Mouse (Mus musculus) gastrocnemius, postnatal 4 days (tissue): ENCODE measurements at regions not wholly inside any gene's neighbourhood (a gene's known extent, or its start where the extent isn't known, plus 50 kb on each side); places are given as distances from the start of the nearest gene placed in this dataset.

ENCODE experiments used
- DNase-seq, 2 experiments: peaks; one replicate each; pipeline ENCODE4 v3.0.0; 2021 to 2022; ENCODE audit warnings: low spot score in 2 of 2, mixed read lengths in 2 of 2

DNA sequence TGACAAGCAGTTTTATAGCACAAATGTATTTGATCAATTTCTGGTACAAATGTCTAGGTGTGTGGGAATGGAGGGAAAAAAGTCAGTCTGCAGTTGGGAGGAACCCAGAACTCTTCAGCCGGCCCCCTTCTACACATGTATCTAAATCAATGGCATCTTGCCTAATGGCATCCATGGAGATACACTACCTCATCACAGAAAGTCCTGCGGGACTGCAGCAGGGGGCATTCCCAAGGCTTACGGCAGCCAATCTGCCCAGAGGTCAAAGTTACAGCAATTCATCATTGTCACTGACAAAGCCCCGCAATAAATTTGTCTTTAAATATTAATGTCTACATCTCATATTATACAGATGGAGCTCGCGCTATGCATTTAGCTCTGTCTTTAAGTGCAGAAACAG, 135.7 kb upstream of the Arhgap5 start:
- DNase-seq, result no peak

DNA sequence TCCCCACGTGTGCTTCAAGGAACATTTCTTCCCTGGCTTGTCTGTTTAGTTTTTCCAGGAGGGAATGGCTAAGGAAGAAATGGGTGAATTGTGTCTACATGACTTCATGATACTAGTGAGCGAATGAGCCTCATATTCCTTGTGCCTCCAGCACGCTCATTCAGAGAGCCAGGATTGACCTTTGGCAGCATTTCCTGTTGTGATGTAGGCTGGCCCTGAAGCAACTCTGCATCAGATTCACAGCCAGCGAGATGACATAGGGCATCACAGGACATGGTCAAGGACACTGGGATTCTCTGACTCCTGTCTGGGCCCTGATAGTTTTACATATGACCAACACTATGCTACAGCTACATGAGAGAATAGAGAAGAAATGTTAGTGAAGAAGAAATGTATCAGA, 135.3 kb upstream of the Arhgap5 start:
- DNase-seq, result no peak

DNA sequence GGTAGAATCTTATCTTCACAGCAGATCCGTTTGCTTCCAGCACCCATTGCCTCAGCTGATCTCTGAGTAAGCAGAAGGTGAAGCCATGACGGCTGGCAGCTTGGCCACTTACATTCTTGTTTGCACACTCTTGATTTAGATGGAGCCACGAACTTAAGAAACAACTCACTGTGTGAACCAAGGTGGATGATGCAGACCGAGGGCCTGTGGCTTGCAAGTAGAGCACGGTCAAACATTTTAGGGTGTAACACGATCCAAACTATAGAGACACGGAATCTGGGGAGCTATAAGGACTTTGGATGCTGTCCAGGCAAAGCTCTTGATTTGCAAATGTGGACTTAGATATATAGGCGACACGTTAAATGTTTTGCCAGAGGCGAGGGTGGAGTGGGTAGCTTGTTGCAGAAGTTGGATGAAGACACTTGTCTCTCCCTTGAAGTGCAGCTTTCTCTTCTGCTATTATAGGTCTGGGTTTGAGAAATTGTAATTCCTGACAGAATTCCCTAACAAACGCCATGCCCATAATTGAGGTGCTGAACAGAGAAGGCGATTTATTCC, 133.5 kb upstream of the Arhgap5 start:
- DNase-seq, result no peak

DNA sequence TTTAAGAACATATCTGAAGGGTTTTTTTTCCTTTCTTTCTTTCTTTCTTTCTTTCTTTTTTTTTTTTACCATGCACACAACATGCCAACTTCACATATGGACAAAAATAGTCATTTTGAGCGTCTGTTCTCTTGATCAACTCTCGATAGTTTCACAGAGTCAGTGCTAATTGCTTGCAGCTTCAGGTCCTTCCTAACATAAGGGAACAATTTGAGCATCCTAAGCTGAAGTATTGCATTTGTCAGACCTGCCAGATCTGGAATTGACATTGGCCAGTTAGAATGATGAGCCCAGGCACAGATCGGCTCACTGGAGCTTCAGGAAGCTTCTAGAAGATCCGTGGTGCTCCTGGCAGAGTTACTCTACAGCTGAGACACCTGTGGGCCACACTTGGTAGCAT, 128.7 kb upstream of the Arhgap5 start:
- DNase-seq, result no peak

DNA sequence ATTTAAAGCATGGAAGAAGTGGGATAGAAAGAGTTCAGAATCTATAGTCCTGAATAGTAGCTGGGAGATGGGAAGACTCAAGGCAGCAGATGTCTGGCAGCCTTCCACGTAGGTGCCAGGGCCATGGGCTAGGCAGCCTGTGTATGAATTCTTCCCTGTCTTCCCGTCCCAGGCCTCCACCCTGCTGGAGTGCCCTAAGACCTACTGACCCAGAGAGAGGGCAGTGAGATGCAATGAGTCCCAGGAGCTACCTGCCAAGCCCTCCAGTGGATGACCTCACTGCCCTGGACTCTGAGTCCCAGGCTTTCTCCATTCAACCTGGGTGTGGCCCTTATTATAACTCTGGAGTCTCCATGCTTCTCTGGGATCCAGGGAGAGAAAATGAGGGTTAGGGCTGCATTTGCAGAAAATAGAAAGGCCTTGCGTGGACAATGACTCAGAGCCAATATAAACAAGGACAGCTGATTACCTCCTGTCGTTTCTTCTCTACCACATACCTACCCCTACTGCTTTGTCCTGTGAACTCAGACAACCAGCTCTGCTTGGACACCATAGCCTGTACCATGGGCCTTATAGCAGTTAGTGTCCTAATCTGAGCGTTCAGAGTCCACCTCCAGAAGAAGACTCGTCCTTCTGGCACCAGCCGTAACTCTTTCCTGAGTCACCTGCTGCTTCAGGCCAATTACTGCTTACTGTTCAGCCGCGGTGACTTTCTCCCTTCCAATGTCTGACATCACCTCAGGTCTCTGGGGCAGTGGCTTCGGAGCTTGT, 126.9 kb upstream of the Arhgap5 start:
- DNase-seq, result no peak

DNA sequence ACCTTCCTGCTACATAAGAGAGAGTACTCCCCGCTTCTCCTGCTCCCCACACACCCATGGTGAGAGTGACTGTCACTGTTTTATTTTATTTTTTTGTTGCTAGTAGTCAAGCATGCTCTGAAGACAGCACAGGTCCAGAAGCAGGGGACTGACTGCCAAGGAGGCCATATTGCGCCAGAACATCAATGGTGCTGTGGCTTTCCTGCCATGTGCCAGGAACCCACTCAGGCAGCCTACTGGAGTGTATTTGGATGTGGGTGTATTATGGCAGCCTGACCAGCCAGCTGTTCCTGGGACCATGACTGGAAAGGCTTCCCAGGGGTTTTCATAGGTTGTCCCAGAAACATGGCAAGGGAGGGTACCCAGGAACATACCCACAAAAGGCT, 126.3 kb upstream of the Arhgap5 start:
- no peak for DNase-seq

DNA sequence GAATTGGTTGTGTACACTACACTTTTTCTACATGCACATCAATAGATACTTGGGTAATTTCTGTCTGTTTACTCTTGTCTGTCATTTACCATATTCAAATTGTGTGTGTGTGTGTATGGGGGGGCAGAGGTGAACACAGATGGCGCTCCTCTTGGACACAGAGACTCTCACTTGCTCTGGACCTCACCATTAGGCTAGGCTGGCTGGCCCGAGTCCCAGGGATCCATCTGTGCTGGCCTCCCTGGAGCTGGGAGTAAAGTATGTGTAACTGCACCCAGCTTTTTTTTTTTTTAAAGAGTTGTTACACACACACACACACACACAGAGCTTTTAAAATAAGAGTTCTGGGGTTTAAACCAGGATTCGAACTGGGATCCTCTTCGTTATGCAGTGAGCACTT, 124.5 kb upstream of the Arhgap5 start:
- peak in 1 of 2 experiments; percentile 37 for DNase-seq

DNA sequence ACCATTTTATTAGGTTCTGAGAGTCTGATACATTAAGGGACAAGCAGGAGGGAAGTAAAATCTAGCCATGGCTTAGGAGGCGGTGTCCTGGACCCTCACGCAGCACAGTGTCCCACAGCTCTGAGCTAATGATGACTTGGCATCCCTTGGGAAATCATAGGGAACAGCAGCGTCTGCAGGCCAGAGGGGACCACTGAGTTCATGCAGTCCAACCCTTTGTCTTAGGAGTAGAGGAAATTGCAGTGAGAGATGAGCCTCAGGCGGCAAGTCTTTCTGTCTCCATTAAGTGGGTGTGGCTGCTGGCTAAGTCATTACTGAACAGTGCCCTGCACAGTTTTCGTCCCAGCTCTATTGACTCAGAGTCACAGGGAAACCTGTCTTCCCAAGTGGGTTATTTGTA, 123.8 kb upstream of the Arhgap5 start:
- DNase-seq, result no peak

DNA sequence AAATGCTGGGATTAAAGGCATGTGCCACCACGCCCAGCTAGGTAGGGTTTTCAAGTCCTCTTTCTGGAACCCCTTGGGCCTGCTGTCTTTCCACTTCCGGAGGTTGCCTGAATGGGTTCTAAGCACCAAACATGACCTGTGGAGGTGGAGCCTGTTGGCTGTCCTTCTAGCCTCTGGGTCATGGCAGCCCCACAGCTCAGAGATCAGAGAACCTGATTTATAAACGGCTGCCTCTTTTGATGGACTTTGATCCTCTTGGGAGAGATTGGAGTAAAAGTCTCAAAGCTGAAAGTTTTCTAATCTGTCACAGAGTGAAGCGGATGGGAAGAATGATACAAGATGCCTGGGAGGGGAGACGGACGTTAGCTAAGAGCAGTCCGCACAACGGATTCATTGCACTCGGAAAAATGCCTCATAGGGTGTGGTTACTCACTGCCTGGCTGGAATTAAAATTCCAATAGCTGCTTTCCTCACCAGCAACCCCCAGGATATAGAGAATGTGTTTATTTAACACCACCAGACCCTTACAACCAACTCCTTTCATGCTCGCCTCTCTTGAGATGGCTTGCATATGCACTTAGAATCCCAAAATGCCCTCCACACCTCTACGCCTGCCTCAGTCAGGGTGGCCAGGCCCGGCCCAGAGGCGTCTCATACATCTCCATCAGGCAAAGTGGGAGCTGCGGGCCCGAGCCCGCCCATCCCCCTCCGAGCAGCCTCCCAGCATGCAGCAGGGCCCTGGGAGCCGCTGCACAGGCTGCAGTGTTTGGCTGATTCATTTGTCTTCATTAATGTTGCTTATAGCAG, 122.4 kb upstream of the Arhgap5 start:
- no peak for DNase-seq

DNA sequence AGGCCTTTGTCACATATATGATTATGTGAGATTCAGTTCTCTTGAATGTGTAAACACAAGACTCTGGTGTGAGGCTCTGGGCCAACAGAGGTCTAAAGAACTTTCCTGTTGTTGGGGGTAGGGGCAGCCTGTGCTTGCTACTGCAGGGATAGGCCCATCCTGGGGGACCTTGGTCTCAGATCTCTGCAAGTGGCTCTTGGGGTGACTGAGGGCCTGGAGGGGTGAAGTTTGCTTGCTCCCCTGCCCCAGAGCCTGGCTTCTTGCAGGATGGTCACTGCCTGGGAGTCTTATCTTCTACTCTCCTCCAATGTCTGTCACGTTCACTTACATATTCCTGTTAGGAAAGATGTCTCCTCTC, 121.8 kb upstream of the Arhgap5 start:
- DNase-seq, result no peak

DNA sequence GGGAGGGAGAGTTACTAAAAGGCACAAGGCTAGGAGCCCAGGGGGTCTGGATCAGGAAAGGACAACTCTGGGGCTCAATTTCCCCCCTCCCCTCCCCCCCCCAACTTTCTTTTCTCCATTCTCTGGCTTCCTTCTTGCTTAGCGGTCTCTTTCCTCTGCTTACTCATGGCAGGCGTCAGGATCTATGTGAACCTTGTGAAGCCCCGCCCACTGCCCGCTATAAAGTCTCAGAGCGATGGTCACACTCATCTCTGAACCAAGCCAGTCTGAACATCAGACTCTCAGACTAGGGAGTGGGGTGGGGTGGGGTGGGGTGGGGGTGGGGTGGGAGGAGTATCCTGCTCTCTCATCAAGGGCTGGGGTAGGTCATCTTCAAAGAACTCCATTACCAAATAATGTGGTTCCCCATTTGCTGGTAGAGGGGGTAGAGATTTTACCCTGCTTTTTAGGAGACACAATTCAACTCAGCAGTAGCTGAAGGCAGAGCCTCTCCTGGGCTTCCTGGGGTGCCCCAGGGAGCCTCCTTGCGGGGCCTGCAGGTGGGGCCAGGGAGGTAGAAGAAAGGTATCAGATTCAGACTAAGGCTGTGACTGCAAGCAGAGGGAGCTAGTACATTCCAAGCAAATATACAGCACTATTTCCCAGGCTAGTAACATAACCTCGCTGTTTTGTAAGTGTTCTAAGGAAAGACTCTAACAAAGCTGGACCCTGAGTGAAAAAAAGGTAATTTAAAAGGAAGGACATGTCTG, 120.8 kb upstream of the Arhgap5 start:
- DNase-seq, result no peak

DNA sequence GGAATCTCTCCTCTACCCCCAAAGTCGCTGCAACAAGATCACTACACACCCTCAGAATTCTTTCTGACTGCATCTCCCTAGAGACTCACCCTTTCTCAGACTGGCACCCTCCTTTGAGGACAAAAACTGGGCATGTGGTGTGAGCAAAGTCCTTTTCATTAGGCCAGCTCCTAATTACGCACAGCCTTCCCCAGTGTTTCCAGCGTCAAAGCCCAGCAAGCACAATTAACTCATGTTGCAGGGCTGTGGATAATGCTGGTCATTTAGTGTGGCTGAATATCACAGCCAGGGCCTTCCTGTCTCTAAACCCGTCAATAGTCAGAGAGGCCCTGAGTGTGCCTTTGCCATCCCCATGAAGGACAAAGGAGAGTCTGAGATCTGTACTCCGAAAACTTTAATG, 114.2 kb upstream of the Arhgap5 start:
- no peak for DNase-seq

DNA sequence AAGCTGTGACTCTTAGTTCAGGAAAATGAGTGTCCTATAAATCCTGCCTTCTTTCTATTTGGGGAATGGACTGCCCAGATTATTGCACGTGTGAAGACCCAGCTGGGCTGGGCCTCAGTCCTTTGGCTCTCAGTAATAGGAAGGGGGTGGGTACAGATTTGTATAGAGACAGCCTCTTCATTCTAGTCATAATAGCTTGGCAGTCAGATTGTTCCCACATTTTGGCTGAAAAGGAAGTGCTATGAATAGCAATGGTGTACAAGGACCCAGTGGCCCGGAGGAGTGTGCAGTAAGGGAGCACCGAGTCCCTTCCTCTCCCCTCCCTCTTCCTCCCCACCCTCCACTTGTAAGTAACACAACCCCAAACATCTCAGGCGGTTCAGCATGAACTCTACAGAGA, 113.5 kb upstream of the Arhgap5 start:
- DNase-seq, result no peak

DNA sequence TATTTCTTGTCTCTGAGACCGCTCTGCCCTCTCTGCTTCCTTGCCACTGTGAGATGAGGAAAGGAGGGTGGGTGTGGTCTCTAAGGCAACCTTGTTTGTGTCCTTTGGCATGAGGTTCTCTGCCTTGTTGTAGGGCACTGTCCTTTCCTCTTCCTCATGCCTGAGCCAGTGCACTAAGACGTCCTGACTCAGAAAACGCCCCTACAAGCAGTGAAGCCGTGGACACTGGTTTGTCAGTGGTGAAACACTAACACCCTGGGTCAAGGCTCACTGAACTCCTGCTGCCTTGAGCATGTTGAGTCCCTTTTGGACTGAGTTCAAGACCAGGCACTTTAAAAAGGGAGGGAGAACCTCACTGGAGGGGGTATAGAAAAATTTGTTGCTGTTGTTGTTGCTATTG, 111.1 kb upstream of the Arhgap5 start:
- DNase-seq, result no peak

DNA sequence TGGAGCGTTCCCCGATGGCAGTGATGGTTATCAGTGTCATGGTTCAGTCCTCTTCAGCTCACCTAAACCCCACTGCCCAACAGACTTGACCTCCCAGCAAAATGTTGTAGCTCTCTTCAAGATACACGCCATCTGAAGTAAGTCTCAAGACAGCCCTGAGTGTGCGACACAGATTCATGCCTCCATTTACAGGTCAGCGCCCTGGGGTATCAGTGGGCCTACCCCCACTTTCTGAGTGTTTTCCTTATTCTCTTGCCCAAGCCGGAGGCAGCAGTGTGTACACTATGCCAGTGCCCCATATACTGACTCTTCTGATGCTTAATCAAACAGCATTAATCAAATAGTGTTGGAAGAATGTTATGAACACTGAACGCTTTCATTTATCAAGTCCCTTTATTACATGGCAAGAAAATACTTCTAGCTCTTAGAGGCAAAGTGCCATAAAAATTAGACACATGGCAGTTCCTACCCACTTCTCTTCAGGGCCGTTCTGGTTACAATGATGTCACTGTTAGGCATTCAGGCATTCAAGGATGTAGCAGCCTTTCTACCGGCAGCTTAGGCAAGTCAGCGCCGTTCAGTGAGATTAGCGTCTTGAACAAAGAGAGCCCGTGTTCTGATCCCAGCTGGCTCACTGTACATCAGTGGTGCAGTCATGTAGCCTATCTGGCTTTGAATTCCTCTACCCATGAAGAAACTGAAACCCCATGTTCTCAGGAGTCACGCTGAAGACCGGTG, 109.6 kb upstream of the Arhgap5 start:
- DNase-seq, result no peak

DNA sequence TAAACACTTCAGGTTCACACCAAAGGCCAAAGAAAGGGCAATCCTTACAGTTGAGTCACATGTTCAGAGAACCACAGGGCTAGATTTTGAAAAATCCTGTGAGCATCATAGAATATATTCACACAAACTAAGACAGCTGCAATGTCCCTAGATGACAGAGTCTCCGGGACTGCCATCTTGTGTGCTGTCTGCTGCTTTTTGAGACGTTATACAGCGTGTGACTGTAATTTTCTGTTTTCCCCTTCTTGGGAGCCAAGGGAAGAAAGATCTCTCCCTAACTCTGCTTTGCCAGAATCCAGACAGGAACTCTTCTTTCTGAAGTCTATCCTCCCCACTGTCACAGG, 109.1 kb upstream of the Arhgap5 start:
- DNase-seq, result no peak

DNA sequence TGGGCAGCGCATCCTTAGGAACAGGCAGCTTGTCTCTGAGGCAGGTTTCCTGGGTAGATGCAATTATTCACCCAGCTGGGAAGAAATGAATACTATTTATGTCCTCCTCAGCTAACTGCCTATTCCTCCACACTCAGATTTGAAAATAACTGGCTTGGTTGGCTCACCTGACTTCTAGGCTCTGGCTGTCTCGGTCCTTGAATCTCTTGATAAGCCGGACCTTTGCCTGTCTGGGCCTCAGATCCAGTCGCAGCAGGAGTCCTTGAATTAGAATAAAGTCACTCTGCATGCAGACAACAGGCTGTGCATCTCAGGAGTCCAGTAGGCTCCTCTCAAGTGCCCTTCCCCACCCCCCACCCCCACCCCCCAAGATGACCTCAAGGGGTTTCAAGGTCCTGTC, 108.7 kb upstream of the Arhgap5 start:
- DNase-seq, result no peak

DNA sequence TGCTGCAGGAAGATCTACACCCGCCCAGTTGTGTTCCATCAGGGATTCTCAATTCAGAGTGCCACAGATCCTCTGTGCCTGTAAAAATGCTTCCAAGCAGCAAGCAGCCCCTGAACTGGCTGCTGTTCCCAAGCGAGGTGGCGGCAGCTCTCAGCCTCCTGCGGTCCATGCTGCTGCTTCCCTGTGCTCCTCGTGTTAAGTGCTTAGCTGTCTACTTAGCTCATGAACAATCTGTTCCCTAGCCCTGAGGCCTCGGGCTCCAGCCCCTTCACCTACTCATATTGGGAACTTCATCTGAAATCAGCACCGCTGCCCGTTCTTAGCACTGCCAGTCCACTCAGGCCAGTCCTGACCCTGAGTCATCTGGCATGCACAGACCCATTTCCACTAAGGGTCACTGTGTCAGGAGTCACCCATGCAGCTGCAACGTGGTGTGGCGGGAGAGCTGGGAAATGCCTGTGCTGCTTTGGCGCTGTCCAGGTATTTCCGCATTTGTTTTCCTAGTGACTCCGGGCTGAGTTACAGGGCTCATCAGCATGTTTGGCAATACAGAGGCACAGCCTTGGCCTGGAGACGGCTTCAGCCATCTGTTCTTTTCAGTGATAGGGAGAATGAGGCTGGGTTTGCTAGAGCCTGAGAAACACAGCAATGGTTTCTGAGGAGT, 107.5 kb upstream of the Arhgap5 start:
- DNase-seq, result peak in 1 of 2 experiments; percentile 44

DNA sequence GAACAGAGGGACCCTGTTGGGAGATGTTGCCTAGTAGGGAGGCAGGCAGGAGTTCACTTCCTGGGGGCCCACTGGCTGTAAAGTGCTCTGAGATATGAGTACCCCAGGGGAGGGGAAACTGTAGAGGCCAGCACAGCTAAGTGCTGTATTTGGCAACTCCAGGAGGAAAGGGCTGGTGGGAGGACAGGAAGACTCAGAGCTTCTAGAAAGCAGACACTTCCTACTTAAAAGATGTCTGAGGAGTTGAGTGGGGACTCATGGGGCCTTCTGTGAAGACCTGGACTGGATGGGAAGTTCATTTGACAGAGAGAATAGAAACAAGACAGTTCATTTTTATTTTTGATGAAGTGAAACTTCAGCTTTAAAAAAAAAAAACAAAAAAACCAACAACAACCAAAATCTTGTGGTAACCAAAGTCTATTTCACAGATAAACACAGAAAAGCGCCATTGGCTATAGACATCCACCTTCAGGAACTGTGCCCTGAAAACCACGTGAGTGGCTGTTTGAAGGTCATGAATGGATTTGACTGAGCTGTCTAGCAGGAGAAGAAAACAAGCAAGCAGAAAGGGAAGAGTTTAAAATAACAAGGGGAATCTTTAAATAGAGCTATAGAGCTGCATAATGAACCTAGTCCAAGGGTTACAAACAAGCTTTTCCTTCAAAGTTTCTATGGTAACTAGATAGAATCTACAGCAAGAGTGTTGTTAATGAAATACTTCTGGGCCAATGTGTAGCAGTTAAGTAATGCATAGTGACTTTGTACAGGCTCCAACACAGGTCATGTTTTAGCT, 105.9 kb upstream of the Arhgap5 start:
- DNase-seq, result peak in 1 of 2 experiments; percentile 1

DNA sequence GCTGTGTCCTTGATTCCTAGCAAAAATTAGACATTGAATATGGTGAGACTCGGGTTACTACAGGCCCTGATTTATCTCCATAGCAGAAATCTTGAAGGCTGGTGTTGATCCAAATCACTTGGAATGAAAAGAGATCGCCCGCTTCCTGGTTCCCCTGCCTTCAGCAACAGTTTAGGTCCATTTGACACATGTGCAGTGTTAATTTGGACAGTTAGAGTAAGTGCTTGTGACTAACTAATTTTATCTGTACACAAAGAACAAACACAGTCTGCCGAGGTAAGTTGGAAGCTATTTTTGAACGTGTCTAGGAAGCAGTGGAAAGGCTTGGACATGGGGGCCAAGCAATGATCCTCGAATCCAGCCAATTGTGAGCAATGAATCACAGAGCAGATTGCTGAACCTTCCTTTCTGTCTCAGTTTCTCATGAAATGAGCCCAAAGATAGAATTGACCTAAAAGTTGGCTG, 105.2 kb upstream of the Arhgap5 start:
- peak in 1 of 2 experiments; percentile 3 for DNase-seq
